Mouse (Mus musculus): ENCODE measurements around the gene C2cd3. TPM values are rescaled to one million over a fixed set of nuclear protein-coding genes. Genes with fewer than 3 reads are reported as not detected.

Gene C2cd3
- polyA plus RNA-seq, 1 experiment, result 18.1 TPM

DNA sequence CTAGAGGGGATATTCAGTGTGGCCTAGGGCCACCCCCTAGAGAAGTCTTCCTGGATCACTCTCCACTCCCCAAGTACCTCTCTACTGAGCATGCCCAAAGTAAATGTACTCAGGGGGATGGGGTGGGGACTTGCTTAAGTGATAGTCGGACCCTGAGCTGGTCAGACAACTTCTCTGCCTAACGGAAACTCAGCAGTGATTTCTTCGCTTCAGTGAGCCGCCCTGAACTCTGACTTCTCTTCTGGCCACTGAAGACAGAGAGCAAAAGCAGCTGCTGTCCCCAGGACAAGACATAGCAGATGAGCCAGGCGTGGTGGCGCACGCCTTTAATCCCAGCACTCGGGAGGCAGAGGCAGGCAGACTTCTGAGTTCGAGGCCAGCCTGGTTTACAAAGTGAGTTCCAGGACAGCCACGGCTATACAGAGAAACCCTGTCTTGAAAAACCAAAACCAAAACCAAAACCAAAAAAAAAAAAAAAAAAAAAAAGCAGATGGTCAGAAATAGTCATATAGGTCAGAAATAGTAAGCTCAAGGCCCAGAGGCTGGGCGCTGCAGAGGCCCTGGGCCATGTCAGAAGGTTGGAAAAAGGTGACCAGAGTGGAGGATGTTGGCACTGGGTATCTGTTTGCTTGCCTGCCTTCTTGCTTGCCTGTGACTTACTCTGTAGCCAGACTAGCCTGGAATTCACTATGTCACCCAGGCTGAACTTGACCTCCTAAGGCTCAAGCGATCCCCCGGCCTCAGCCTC is 132.9 kb downstream of the C2cd3 start:
- H3K27ac ChIP-seq (ENCODE audit: control insufficient read depth, insufficient read depth, low read depth, low read length, poor library complexity), result no peak overlapping the region
- WGBS, result 60% methylated on average over 13 of the region's 13 CpGs
- peaks cover 8% of the 10 kb centered on the region for H3K4me1 ChIP-seq (ENCODE audit: control insufficient read depth, insufficient read depth, low read length)
- no peak overlapping the region for H3K4me3 ChIP-seq (replicated peaks; ENCODE audit: control insufficient read depth, low read depth, low read length)
- TF ChIP-seq POLR2A (IDR thresholded peaks at IDR 0.05; ENCODE audit: borderline replicate concordance, control insufficient read depth, low read depth, low read length) (no peak), CTCF (IDR thresholded peaks at IDR 0.05; ENCODE audit: control insufficient read depth, insufficient read depth, low read length) (no peak)

DNA sequence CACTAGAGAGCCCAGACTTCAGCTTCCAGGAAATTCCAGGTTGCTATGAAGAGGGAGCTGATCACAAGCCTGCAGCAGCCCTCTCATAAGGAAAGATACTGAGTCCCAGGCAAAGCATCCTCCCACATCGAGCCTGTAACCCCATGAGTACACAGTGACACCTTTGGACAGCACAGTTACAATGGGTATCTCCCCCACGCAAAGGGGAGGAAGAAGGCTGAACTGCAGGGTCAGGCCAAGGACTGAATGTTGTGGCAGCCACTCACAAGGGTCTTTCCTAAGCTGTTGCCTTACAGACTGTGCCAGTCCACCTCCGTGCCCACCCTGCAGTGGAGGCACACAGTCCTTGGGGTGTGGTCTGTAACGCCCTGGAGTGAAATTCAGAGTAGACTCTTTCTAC is 134.5 kb downstream of the C2cd3 start:
- peaks cover 8% of the 10 kb centered on the region for H3K4me1 ChIP-seq (ENCODE audit: control insufficient read depth, insufficient read depth, low read length)
- 70% methylated on average over 4 of the region's 4 CpGs for WGBS

DNA sequence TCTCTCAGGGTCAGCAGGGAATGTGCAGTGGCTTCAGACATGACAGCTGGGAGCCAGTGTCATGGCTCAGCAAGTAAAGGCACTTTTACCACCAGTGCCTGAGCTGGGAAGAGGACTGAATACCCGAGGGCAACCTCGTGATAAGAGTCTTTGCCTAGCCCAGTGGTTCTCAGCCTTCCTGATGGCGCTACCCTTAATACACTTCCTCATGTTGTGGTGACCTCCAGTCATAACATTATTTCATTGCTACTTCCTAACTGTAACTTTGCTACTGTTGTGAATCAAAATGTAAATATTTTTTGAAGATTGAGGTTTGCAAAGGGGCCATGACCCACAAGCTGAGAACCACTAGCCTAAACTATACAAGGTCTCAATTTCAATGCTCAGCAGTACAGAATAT is 136.6 kb downstream of the C2cd3 start:
- Histone ChIP-seq H3K27ac (ENCODE audit: control insufficient read depth, insufficient read depth, low read depth, low read length, poor library complexity) (no peak overlapping the region), H3K4me1 (ENCODE audit: control insufficient read depth, insufficient read depth, low read length) (peaks cover 2% of the 10 kb centered on the region; the same call in 1 of the 2 replicates), H3K4me3 (replicated peaks; ENCODE audit: control insufficient read depth, low read depth, low read length) (no peak overlapping the region)
- WGBS, result 6% methylated on average over 3 of the region's 3 CpGs
- TF ChIP-seq CTCF (IDR thresholded peaks at IDR 0.05; ENCODE audit: control insufficient read depth, insufficient read depth, low read length), result no peak
- TF ChIP-seq POLR2A (IDR thresholded peaks at IDR 0.05; ENCODE audit: borderline replicate concordance, control insufficient read depth, low read depth, low read length), result no peak

More for the DNA sequence above, 134.5 kb downstream of the C2cd3 start:
- TF ChIP-seq CTCF (IDR thresholded peaks at IDR 0.05; ENCODE audit: control insufficient read depth, insufficient read depth, low read length) (no peak), POLR2A (IDR thresholded peaks at IDR 0.05; ENCODE audit: borderline replicate concordance, control insufficient read depth, low read depth, low read length) (no peak)
- Histone ChIP-seq H3K4me3 (replicated peaks; ENCODE audit: control insufficient read depth, low read depth, low read length) (no peak overlapping the region), H3K27ac (ENCODE audit: control insufficient read depth, insufficient read depth, low read depth, low read length, poor library complexity) (no peak overlapping the region)

DNA sequence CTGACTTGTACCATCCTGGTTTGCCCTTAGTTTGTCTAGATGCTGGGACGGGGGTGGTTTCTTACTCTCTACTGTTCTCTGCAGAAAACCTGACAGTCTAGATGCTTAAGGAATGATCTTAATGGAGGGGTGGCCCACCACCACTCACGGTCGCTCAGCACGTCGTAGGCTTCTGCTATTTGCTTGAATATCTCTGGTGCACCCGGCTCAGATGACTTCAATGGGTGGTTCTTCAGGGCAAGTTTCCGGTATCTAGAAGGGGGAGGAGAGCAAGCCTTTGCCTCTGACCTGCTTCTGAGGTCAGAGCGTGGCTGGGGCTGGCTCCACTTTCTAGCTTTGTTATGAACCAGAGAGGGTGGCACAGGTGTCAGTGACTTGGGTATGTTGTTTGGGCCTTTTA is 139.6 kb downstream of the C2cd3 start:
- WGBS, result 70% methylated on average over 8 of the region's 8 CpGs
- no peaks in the 10 kb centered on the region; the same call in 1 of the 2 replicates for H3K4me1 ChIP-seq (ENCODE audit: control insufficient read depth, insufficient read depth, low read length)
- no peak for TF ChIP-seq CTCF (IDR thresholded peaks at IDR 0.05; ENCODE audit: control insufficient read depth, insufficient read depth, low read length)
- TF ChIP-seq POLR2A (IDR thresholded peaks at IDR 0.05; ENCODE audit: borderline replicate concordance, control insufficient read depth, low read depth, low read length), result no peak
- no peak overlapping the region for H3K27ac ChIP-seq (ENCODE audit: control insufficient read depth, insufficient read depth, low read depth, low read length, poor library complexity)
- H3K4me3 ChIP-seq (replicated peaks; ENCODE audit: control insufficient read depth, low read depth, low read length), result no peak overlapping the region

DNA sequence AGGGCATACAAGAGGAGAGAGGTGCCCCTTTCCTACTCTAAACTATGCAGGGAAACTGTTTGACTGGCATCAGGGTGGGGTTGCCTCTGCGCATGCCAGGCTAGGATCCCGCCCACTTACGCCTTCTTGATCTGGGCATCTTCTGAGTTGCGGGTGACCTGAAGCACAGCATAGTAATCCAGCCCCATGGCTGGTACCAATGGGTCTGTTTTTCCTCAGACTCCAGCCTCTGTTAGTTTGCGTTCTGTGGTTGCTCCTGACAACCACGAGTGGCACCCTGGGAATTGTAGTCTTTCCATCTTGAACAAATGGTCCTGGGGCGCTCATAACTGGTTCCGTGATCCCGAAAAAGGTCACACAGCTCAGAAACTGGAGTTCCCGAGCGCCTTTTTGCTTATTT is 142.5 kb downstream of the C2cd3 start, which contains the start of gene Dnajb13:
Gene Dnajb13 (minus strand): TSS at position 388 of the 400 bp plus-strand sequence.
- WGBS, result 69% methylated on average over 11 of the region's 11 CpGs
- TF ChIP-seq POLR2A (IDR thresholded peaks at IDR 0.05; ENCODE audit: borderline replicate concordance, control insufficient read depth, low read depth, low read length) (no peak), CTCF (IDR thresholded peaks at IDR 0.05; ENCODE audit: control insufficient read depth, insufficient read depth, low read length) (no peak)
- no peak within 1 kb of the TSS for H3K27ac ChIP-seq (ENCODE audit: control insufficient read depth, insufficient read depth, low read depth, low read length, poor library complexity)
- no peaks in the 10 kb centered on the region for H3K4me1 ChIP-seq (ENCODE audit: control insufficient read depth, insufficient read depth, low read length)
- H3K4me3 ChIP-seq (replicated peaks; ENCODE audit: control insufficient read depth, low read depth, low read length), result no peak within 1 kb of the TSS

Other genes starting within 250 kb of the C2cd3 start
- gene Lipt2, start 213.0 kb upstream of the C2cd3 start, polyA plus RNA-seq (2011; ENCODE audit: insufficient read depth, insufficient read length, low replicate concordance, missing spikeins), result 1.5 and 3.9 TPM in 2 replicates
- 2.7 and 2.9 TPM in 2 replicates for gene Kcne3, start 195.7 kb upstream of the C2cd3 start, polyA plus RNA-seq (2011; ENCODE audit: insufficient read depth, insufficient read length, low replicate concordance, missing spikeins)
- 6.4 TPM in 2 replicates for gene Pgm2l1, start 144.8 kb upstream of the C2cd3 start, polyA plus RNA-seq (2011; ENCODE audit: insufficient read depth, insufficient read length, low replicate concordance, missing spikeins)
- not detected in 2 replicates for gene P4ha3, start 86.7 kb upstream of the C2cd3 start, polyA plus RNA-seq (2011; ENCODE audit: insufficient read depth, insufficient read length, low replicate concordance, missing spikeins)
- 19.5 and 23.6 TPM in 2 replicates for gene Ppme1, start 74 bp downstream of the C2cd3 start, polyA plus RNA-seq (2011; ENCODE audit: insufficient read depth, insufficient read length, low replicate concordance, missing spikeins)
- gene Ucp3, start 100.8 kb downstream of the C2cd3 start, polyA plus RNA-seq (2011; ENCODE audit: insufficient read depth, insufficient read length, low replicate concordance, missing spikeins), result 0.77 TPM in 1 of 2 replicates, not detected in the other
- gene Ucp2, start 121.1 kb downstream of the C2cd3 start, polyA plus RNA-seq (2011; ENCODE audit: insufficient read depth, insufficient read length, low replicate concordance, missing spikeins), result 557 and 572 TPM in 2 replicates
- gene Dnajb13, start 142.7 kb downstream of the C2cd3 start, polyA plus RNA-seq (2011; ENCODE audit: insufficient read depth, insufficient read length, low replicate concordance, missing spikeins), result 3.4 and 4.5 TPM in 2 replicates
- gene Coa4, start 164.8 kb downstream of the C2cd3 start, polyA plus RNA-seq (2011; ENCODE audit: insufficient read depth, insufficient read length, low replicate concordance, missing spikeins), result 3.5 and 7.4 TPM in 2 replicates
- gene Rab6a, start 235.2 kb downstream of the C2cd3 start, polyA plus RNA-seq (2011; ENCODE audit: insufficient read depth, insufficient read length, low replicate concordance, missing spikeins), result 24.9 and 34.8 TPM in 2 replicates
- gene Mrpl48, start 236.1 kb downstream of the C2cd3 start, polyA plus RNA-seq (2011; ENCODE audit: insufficient read depth, insufficient read length, low replicate concordance, missing spikeins), result 23.2 and 37.9 TPM in 2 replicates